Mouse (Mus musculus) c-Kit-negative CD71-positive TER-119-positive erythroid progenitor cells, embryonic 14.5 days (primary cell): Measurements from ENCODE around the gene Nup107.
"Not testable (repeated sequence)": the region's sequence is repeated elsewhere in the genome, so short reads cannot be mapped to it uniquely, and the experiment has no call there.

ENCODE experiments used
- DNase-seq: peaks from one replicate; pipeline ENCODE4 v3.0.0-alpha.2; 2013; ENCODE audit warnings: low read depth, low spot score

The Nup107 gene

GRCm38 (mm10) chr10:117735396-117735795 lies 57.1 kb downstream of the Nup107 start:
- DNase-seq: not testable (repeated sequence)

GRCm38 (mm10) chr10:117734104-117734852 lies 58.2 kb downstream of the Nup107 start:
- not testable (repeated sequence) for DNase-seq

- DNase-seq: not testable (repeated sequence)
Measured at GRCm38 (mm10) chr10:117733626-117734025, 58.9 kb downstream of the Nup107 start.

GRCm38 (mm10) chr10:117732962-117733592 lies 59.4 kb downstream of the Nup107 start:
- no peak for DNase-seq

- peak; percentile 38 for DNase-seq
Measured at GRCm38 (mm10) chr10:117732184-117732583, 60.3 kb downstream of the Nup107 start.

GRCm38 (mm10) chr10:117731244-117732101 lies 61.0 kb downstream of the Nup107 start:
- DNase-seq: no peak

- DNase-seq: no peak
Measured at GRCm38 (mm10) chr10:117730637-117731203, 61.8 kb downstream of the Nup107 start.

- no peak for DNase-seq
Measured at GRCm38 (mm10) chr10:117730140-117730539, 62.4 kb downstream of the Nup107 start.

GRCm38 (mm10) chr10:117729139-117729814 lies 63.2 kb downstream of the Nup107 start:
- DNase-seq: no peak

- DNase-seq: no peak
Measured at GRCm38 (mm10) chr10:117728574-117728973, 63.9 kb downstream of the Nup107 start.

- no peak for DNase-seq
Measured at GRCm38 (mm10) chr10:117727518-117728110, 64.9 kb downstream of the Nup107 start.

- DNase-seq: no peak
Measured at GRCm38 (mm10) chr10:117726888-117727385, 65.6 kb downstream of the Nup107 start.

GRCm38 (mm10) chr10:117726350-117726749 lies 66.2 kb downstream of the Nup107 start:
- DNase-seq: no peak

- no peak for DNase-seq
Measured at GRCm38 (mm10) chr10:117725671-117726070, 66.8 kb downstream of the Nup107 start.

- no peak for DNase-seq
Measured at GRCm38 (mm10) chr10:117724804-117725361, 67.6 kb downstream of the Nup107 start.

GRCm38 (mm10) chr10:117724136-117724718 lies 68.3 kb downstream of the Nup107 start:
- no peak for DNase-seq

GRCm38 (mm10) chr10:117718161-117719119 lies 74.1 kb downstream of the Nup107 start:
- DNase-seq: no peak

- DNase-seq: no peak
Measured at GRCm38 (mm10) chr10:117717583-117717982, 74.9 kb downstream of the Nup107 start.

GRCm38 (mm10) chr10:117716686-117717085 lies 75.8 kb downstream of the Nup107 start:
- DNase-seq: no peak
